In the genomic region with DNA sequence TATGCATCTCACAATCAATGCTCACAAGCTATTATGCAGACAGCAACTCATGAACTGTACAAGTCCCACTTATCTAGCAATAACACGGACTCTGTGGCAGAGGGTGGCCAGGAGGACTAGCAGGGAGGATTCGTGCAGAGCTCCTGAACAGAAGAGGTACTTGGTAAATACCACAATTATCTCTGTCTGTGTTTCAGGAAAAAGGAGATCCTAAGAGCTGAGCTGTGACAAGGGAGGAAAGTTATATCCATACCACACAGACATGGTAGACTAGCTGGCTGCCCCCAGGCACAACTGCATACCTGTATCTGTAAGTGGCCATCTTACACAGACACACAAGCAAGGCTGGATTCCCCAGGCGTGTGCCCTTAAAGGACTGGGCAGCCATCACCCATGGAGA, we compare ENCODE assay signal across 25 mouse cellular contexts.
"Had no signal": no experiment of that assay in that cellular context is flagged by ENCODE, and none has a peak within 500 bp of the region (broad histone marks: within the 10 kb centered on the region; RNA-seq: fewer than 3 reads in every experiment).

No protein-coding gene starts in this region.

- H3K9me3 ChIP-seq: heart, embryonic 13.5 days; heart, embryonic 15.5 days; hindbrain, embryonic 13.5 days; hindbrain, embryonic 15.5 days; kidney, embryonic 15.5 days; limb, embryonic 13.5 days; limb, embryonic 15.5 days; liver, embryonic 13.5 days; liver, embryonic 15.5 days had no signal

- H3K9ac ChIP-seq: heart, embryonic 13.5 days; heart, embryonic 15.5 days; hindbrain, embryonic 13.5 days; hindbrain, embryonic 15.5 days; kidney, embryonic 15.5 days; limb, embryonic 13.5 days; limb, embryonic 15.5 days; liver, embryonic 13.5 days; liver, embryonic 15.5 days had no signal

- DNase-seq: gastrocnemius, postnatal 14 days; gastrocnemius, postnatal 36 days; heart, adult 18-20 months; heart, postnatal 14 days; heart, postnatal 36 days; kidney, adult 11 months; kidney, adult 2 months; kidney, adult 9 months; kidney, postnatal 14 days; kidney, postnatal 36 days; layer of hippocampus, adult 9-11 months; layer of hippocampus, postnatal 36 days; left cerebral cortex, postnatal 4 days; liver, embryonic 13.5 days had no signal

- H3K36me3 ChIP-seq: heart, embryonic 13.5 days; heart, embryonic 15.5 days; hindbrain, embryonic 13.5 days; hindbrain, embryonic 15.5 days; kidney, embryonic 15.5 days; limb, embryonic 13.5 days; limb, embryonic 15.5 days; liver, embryonic 13.5 days had no signal

- H3K4me3 ChIP-seq: heart, embryonic 13.5 days; heart, embryonic 15.5 days; hindbrain, embryonic 13.5 days; hindbrain, embryonic 15.5 days; kidney, embryonic 15.5 days; limb, embryonic 13.5 days; limb, embryonic 15.5 days; liver, embryonic 13.5 days; liver, embryonic 15.5 days had no signal

- ATAC-seq: hindbrain, postnatal 0 days; intestine, embryonic 16.5 days had no signal

- H3K4me2 ChIP-seq: heart, embryonic 13.5 days; heart, embryonic 15.5 days; hindbrain, embryonic 13.5 days; hindbrain, embryonic 15.5 days; kidney, embryonic 15.5 days; limb, embryonic 13.5 days; limb, embryonic 15.5 days; liver, embryonic 13.5 days; liver, embryonic 15.5 days had no signal

- H3K27me3 ChIP-seq: heart, embryonic 13.5 days; heart, embryonic 15.5 days; hindbrain, embryonic 15.5 days; kidney, embryonic 15.5 days; limb, embryonic 13.5 days; limb, embryonic 15.5 days; liver, embryonic 13.5 days had no signal

- H3K27ac ChIP-seq: heart, embryonic 13.5 days; heart, embryonic 15.5 days; hindbrain, embryonic 13.5 days; hindbrain, embryonic 15.5 days; hindbrain, postnatal 0 days; kidney, embryonic 15.5 days; kidney, postnatal 0 days; limb, embryonic 13.5 days; limb, embryonic 15.5 days; liver, embryonic 13.5 days; liver, embryonic 15.5 days had no signal
